In the genomic region with DNA sequence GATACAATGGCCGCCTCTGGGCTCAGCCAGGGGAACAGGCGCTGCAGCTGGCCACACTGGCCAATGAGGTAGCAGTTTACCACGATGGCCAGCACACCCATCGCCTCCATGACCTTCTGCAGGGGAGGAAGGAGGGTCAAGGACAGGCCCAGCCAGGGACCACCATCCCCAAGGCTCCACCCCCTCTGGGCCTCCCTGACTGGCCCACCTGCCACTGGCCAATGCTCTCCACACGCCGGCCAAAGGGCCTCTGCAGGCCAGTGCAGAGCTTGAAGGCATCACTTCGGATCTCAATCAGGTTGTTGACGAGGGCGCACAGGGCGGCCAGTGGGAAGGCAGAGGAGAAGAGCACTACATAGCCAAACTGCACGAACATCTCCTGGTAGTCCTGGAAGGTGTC, we compare ENCODE assay signal across 16 mouse cellular contexts.
"Had no signal": no experiment of that assay in that cellular context is flagged by ENCODE, and none has a peak within 500 bp of the region (broad histone marks: within the 10 kb centered on the region; RNA-seq: fewer than 3 reads in every experiment).

No protein-coding gene starts in this region.

- H3K27me3 ChIP-seq: lung, embryonic 15.5 days; midbrain, embryonic 15.5 days; stomach, embryonic 15.5 days had no signal

- H3K27ac ChIP-seq: lung, embryonic 15.5 days; macrophage; midbrain, embryonic 13.5 days; midbrain, embryonic 15.5 days; stomach, embryonic 15.5 days; stomach, postnatal 0 days had no signal

- H3K4me2 ChIP-seq: lung, embryonic 15.5 days; midbrain, embryonic 11.5 days; midbrain, embryonic 13.5 days; midbrain, embryonic 15.5 days; stomach, embryonic 15.5 days had no signal

- H3K9me3 ChIP-seq: lung, embryonic 15.5 days; megakaryocyte, embryonic 14.5 days; midbrain, embryonic 13.5 days; midbrain, embryonic 15.5 days; stomach, embryonic 15.5 days had no signal

- H3K9ac ChIP-seq: lung, embryonic 15.5 days; midbrain, embryonic 13.5 days; midbrain, embryonic 15.5 days; stomach, embryonic 15.5 days had no signal

- ATAC-seq: lung, postnatal 0 days; midbrain, embryonic 13.5 days; midbrain, embryonic 15.5 days had no signal

- H3K4me3 ChIP-seq: lung, embryonic 15.5 days; megakaryocyte, embryonic 14.5 days; midbrain, embryonic 13.5 days; midbrain, embryonic 15.5 days; stomach, embryonic 15.5 days had no signal

- DNase-seq: lung, adult 2 months; lung, postnatal 14 days; lung, postnatal 36 days; right cerebral cortex, postnatal 14 days; thymus, adult 2 months; thymus, postnatal 25 days; thymus, postnatal 4 days had no signal
